Mouse (Mus musculus) kidney, postnatal 36 days (tissue): Measurements from ENCODE around the gene Shank1.

ENCODE experiments used
- DNase-seq, 2 experiments: peaks; one replicate each; pipeline ENCODE4 v3.0.0; 2021 to 2022; ENCODE audit warnings: mixed read lengths in 2 of 2

The Shank1 gene

GRCm38 (mm10) chr7:44373889-44374652 lies 64.0 kb downstream of the Shank1 start:
- DNase-seq: peak; percentile 86 to 97

GRCm38 (mm10) chr7:44374756-44375155 lies 64.7 kb downstream of the Shank1 start:
- peak in 1 of 2 experiments; percentile 13 for DNase-seq

- no peak for DNase-seq
These were observed 65.2 kb downstream of the Shank1 start for GRCm38 (mm10) chr7:44375207-44375606.

DNA sequence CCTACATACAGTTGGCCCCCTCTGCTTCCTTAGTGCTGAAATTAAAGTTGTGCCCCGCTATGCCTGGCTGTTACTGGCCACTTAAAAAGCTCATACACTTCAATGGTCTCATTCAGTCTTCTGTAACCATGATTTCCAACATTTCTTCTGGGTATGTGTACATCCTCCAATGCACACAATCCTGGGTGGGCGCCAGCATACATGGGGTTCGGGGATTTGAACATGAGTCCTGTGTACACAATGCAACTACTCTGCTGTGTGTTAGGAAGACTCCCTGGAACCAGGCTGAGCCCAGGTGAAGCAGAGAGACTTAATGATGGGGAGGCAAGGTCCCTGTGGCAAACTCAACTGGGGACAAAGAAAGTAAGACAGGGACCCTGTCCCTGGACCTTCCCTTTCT lies 65.7 kb downstream of the Shank1 start:
- DNase-seq: no peak

- DNase-seq: peak; percentile 79 to 84
These were observed 68.2 kb downstream of the Shank1 start for GRCm38 (mm10) chr7:44378290-44378689.

DNA sequence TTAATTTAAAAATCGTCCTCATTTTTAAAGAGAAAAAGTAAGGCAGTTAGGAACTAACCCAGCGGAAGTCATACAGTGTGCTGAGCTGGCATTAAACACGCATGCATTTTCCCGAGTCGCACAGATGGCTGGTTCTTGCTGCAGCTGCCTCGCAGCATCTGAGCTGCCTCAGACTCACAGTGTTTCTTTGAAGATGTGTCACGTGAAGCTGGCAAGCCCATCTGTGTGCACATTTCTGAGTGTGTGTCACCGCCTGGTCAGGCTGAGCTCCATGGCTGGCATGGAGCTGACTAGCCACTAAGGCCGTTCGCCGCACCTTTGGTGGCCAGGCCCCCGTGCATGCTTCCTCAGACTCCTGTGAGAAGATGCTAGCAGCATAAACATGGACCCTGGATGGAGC lies 72.5 kb downstream of the Shank1 start:
- DNase-seq: no peak

- peak; percentile 73 to 82 for DNase-seq
These were observed 74.1 kb downstream of the Shank1 start, which contains the start of gene Syt3 for GRCm38 (mm10) chr7:44383980-44384715. Gene Syt3 (plus strand): TSS chr7:44384102.

DNA sequence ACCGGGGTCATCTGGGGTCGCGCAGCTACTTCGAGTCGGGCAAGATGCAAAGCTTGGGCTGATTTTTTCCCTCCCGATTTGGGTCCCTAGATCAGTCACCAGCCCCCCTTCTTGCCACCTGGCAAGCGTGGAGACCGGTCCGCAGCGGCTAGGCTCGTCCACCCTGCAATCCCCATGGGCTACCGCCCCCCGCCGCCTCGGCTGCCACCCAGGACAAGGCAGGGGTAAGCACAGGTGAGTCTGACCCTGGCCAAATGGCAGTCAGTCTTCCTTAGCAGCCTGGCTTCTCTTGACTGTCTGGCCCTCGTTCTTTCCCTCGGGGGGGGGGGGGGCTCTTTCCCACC lies 74.6 kb downstream of the Shank1 start:
- DNase-seq: no peak

- no peak for DNase-seq
These were observed 75.7 kb downstream of the Shank1 start, which contains the start of gene 1700008O03Rik for GRCm38 (mm10) chr7:44385720-44386119. Gene 1700008O03Rik (minus strand): TSS chr7:44385820.

GRCm38 (mm10) chr7:44391831-44392230 lies 81.8 kb downstream of the Shank1 start:
- DNase-seq: no peak

DNA sequence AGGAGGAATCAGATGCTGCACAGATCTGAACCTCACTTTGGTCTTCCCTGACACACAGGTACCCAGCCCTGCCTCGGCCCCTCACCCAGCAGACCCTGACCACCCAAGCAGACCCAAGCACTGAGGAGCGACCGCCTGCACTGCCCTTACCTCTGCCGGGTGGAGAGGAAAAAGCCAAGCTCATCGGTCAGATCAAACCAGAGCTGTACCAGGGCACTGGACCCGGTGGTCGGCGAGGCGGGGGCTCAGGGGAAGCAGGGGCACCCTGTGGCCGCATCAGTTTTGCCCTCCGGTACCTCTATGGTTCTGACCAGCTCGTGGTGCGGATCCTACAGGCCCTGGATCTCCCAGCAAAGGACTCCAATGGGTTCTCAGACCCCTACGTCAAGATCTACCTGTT lies 82.3 kb downstream of the Shank1 start:
- DNase-seq: no peak

DNA sequence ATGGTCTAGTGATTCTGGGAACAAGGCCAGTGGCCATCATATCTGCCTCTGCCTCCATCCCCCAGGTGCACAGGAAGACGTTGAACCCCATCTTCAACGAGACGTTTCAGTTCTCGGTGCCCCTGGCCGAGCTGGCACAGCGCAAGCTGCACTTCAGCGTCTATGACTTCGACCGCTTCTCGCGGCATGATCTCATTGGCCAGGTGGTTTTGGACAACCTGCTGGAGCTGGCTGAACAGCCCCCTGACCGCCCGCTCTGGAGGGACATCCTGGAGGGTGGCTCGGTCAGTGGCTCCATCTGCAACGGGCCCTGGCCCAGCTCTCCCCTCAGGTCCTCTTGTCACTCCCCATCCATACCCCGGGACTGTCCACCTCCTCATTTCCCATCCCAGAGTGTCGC lies 83.2 kb downstream of the Shank1 start:
- no peak for DNase-seq

GRCm38 (mm10) chr7:44398570-44398969 lies 88.5 kb downstream of the Shank1 start:
- peak; percentile 56 to 80 for DNase-seq

GRCm38 (mm10) chr7:44401673-44402072 lies 91.6 kb downstream of the Shank1 start:
- no peak for DNase-seq

- peak; percentile 87 to 91 for DNase-seq
These were observed 95.4 kb downstream of the Shank1 start for GRCm38 (mm10) chr7:44405346-44406014.

- DNase-seq: no peak
These were observed 95.9 kb downstream of the Shank1 start for GRCm38 (mm10) chr7:44406015-44406355.
